Mouse (Mus musculus) liver, adult 2 months (tissue): ENCODE results near the gene Tmem86a.

ENCODE experiments used
- CTCF ChIP-seq: fragments of 200-500 bp; IDR thresholded peaks from 2 replicates; pipeline ENCODE4 v1.5.1; 2011; ENCODE audit warnings: low read depth, low read length, control low read depth
- POLR2A ChIP-seq: fragments of 200-500 bp; IDR thresholded peaks from 2 replicates; pipeline ENCODE4 v1.6.1; 2011; ENCODE audit warnings: low read length, control low read depth; ENCODE audit not compliant: insufficient read depth; ENCODE audit errors: extremely low read depth

- TF ChIP-seq POLR2A, result no peak
- TF ChIP-seq CTCF, result no peak
These were observed 48.5 kb upstream of the Tmem86a start for GRCm38 (mm10) chr7:47001900-47002275.
